Mouse (Mus musculus): ENCODE measurements around the gene Ppp3r1. TPM values are rescaled to one million over a fixed set of nuclear protein-coding genes. Genes with fewer than 3 reads are reported as not detected.

Gene Ppp3r1
- total RNA-seq (2021), result 100 to 1,000 TPM; 146 to 163 TPM
- long read RNA-seq, experiment 1, transcript Ppp3r1-201 (6 exons, 2,859 nt), result major isoform, 68 of 176 reads
- long read RNA-seq, experiment 1, partial matches to known transcripts, result 105 of 176 reads
- long read RNA-seq, experiment 1, other reads (novel, unspliced or antisense), result 3 of 176 reads
- long read RNA-seq, experiment 2, transcript Ppp3r1-201 (6 exons, 2,859 nt), result major isoform, 68 of 153 reads
- long read RNA-seq, experiment 2, partial matches to known transcripts, result 83 of 153 reads
- long read RNA-seq, experiment 2, other reads (novel, unspliced or antisense), result 2 of 153 reads

DNA sequence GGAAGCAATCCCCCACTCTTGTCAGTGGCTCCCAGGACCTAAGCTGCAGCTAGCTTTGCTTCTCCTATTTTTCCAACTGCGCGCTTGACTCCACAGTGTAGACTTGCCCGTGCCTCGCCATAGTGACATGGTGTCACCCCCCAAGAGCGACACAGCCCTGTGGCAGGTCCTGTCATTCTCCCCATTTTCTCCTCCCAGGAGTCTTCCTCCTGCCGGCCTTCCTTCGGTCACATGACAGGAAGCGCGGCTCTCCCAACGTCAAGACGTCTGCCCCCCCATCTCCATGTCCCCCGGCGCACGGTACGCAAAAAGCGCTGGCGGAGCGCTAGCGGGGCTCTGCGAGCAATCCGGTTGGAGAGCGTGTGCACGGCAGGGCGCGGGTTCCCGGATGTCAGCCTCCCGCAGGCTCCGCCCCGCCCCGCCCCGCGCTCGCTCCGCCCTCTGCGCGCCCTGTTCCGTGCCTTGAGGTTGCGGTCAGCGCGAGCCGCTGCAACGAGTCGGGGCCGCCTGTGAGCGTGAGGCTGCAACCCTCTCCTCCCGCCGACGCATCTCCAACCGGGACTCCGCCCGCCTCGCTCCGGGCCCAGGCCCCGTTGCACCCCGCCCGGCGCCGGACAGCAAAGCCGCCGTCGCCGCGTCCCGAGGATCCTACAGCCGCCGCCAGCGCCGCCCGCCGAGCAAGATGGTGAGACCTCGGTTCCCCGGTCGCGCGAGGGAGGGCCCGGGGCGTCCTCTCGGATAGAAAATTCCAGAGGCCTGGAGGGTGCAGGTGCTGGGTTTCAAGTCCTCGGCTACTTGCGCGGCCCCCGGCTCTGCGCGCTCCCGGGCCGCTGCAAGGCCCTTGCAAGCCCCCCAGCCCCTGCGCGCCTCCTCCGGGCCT, at the start of gene Ppp3r1:
Gene Ppp3r1, plus strand, starts transcription at position 406 of the 880 bp plus-strand sequence.
- intact Hi-C loops (cut with DNase I), result loop anchor here (10.0 kb wide), 1 partner anchor 74 kb away; no protein-coding TSS in a partner anchor
- peak; percentile 94 to 97 for DNase-seq

DNA sequence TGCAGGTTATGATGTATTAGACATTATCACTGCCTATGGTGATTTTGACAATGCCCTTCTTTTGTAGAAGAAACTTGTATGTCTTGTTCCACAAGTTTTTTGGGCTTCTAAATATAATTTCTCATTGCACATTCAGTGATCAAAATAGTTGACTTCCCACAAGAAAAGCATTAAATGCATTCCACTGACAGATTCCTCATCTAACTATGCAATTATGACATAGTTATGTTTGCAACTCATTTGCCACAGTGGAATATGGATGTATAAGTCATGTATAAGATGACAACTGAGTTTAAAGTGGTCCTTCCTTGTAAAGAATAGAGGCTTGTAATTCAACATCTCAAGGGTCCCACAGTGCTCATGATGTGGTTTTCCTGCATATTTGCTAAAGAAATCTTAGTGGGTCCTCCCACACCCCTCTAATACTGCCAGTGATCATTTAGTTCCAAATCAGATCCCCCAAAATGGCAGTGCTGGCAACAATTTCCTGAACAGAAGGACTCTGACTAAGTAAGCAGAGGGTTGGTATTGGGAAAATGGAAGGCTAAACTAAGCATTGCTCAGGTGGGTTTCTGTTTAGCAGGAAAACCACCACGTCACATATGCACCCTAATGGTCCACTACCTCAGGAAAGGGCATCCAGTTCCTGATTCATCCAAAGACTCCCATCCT, 46.5 kb upstream of the Ppp3r1 start:
- no peak for DNase-seq
- intact Hi-C loops (cut with DNase I), result no loop called here

DNA sequence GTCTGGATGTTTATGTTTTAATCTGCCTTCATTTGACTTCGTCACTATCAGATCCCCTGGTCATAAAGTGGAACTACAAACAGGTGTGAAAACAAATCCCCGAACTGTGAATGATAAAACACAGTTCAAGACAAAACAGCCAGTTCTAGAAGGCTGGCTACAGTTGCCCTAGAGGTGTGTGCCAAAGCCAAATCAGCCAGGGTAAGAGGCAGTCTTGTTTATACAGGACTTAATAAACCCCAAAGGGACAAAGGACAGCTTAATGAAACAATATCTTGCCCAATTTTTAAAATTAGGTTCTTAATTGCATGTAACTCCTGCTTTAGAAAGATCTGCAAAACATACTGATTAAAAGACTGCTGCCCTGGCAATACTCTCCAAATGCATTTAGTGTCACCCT, 32.6 kb upstream of the Ppp3r1 start:
- no peak for DNase-seq
- intact Hi-C loops (cut with DNase I), result no loop called here

GRCm38 (mm10) chr11:17135638-17136037, 23.4 kb upstream of the Ppp3r1 start:
- no peak for DNase-seq
- intact Hi-C loops (cut with DNase I), result no loop called here

- intact Hi-C loops (cut with DNase I), result no loop called here
- DNase-seq, result no peak
These were observed 20.6 kb upstream of the Ppp3r1 start for GRCm38 (mm10) chr11:17138306-17139033.

DNA sequence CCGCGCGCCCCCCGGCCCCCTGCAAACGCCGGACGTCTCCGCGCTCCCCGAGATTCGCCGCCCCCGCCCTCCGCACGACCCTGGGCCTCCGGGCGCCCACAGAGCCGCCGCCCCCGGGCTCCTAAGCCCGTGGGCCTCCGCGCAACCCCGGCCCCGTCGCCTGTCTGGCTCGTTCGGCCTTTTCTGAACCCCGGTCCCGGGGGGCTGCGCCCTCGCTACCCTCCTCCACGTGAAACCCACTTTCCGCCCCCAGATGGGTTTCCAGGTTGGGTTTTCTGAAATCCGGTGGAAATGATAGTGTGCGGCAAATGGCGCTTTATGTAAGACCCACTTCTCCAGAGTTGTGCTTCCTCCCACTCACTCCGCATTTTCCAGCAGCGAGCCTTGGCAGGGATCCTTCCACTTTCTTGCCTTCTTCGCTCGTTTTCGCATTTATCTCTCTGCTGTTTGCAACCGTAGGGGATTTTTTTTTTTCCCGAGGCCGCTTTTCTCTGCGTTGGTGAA, 727 bp downstream of the Ppp3r1 start:
- intact Hi-C loops (cut with DNase I), result loop anchor here (5.0 to 10.0 kb wide), 2 partner anchors 53 to 75 kb away; partner anchors contain the start of gene Pno1

GRCm38 (mm10) chr11:17160242-17160641, 1.2 kb downstream of the Ppp3r1 start:
- intact Hi-C loops (cut with DNase I), result loop anchor here (5.0 kb wide), 1 partner anchor 52 kb away; the partner anchor contains the start of gene Pno1
- DNase-seq, result no peak

More for the DNA sequence above, 727 bp downstream of the Ppp3r1 start:
- peak; percentile 8 to 54 for DNase-seq

DNA sequence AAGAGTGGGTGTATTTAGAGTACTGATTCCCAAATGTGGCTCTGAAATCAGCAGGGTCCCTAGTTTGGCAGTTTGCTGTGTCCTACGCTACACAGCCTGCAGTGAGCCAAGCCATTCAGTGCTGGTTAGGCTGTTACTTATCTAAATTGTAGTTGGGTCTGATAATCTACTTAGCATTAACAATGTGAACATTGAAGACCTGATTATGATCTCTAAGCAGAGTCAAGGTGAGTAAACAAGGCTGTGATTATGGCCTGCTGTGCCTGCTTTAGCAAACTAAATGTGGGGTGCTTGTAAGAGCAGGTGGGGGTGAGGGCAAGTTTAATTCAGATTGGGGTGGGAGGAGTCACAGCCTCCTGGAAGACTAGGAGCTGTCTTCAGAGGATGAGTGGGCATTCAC, 4.9 kb downstream of the Ppp3r1 start:
- DNase-seq, result no peak
- intact Hi-C loops (cut with DNase I), result loop anchor here (5.0 kb wide), 1 partner anchor 48 kb away; the partner anchor contains the start of gene Pno1

DNA sequence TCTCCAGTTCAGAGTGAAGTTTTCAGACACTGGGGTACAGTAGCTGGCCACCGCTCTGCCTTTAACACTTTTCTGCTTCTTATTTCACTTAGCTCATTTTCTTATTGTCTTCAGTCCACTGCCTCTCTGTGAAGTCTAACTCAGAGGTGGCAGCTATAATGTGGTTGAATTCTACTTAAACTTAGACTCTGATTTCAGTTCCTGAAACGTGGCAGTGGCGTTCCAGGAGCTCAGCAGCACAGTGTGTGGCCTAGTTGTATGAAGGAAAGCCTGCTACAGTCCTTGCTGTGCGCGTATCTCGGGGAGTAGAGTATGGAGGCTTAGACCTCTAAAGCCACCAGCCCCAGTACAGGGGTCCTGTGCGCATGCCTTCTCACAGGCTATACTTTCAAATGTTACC, 7.6 kb downstream of the Ppp3r1 start:
- DNase-seq, result no peak
- intact Hi-C loops (cut with DNase I), result no loop called here

DNA sequence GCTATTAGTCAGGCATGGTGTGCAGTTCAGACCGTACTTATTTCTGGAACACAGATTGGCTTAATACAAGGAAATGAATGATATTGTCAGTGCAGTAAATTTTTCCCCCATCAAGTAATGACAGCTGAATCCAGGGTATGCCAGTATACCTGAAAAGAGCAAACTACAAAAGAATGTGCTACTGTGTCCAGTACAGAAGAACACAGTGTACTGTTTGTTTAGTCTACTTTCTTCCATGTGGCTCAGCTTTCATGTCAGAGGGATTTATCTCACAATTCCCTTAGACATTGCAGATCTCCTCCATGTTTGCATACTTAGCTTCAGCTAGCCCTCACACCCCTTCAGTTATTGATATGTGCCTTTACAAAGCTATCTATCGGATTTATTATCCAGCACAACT, 10.2 kb downstream of the Ppp3r1 start:
- intact Hi-C loops (cut with DNase I), result no loop called here
- DNase-seq, result no peak

DNA sequence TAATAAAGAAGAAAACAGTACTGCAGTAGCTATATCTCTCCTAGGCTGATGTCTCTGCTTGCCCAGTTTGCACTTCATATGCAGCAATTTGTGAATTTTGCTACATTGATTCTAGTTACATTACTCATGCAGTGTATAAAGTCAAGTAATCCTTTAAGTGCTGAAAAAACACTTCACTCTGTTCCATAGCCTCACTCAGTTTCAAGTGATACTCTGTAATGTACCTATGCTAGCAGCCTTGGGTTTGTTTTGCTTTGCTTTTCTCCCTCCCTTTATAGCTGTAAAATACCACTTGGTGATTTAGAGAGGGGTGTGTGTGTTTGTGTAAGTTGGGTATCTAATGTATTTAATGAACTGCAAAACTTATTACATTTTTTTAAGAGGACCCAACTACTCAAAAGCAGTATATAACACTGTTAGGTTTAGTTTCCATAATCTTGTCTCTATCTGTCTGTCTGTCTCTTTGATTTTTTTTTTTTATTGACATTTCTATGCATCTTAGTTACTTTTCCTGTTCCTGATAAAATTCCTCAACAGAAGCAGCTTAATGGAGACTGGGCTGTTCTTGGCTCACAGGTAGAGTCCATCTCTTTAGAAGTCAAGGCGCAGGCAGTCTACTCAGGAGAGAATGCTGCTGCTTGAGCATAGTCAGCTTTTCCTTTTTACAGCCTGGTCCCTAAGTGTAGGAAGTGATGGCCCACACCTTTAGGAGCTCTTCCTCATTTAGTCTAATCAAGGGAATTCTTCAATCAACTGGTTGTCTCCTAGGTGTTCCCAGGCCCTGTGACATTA, 12.1 kb downstream of the Ppp3r1 start:
- intact Hi-C loops (cut with DNase I), result no loop called here

GRCm38 (mm10) chr11:17172300-17172699, 13.2 kb downstream of the Ppp3r1 start:
- intact Hi-C loops (cut with DNase I), result no loop called here
- DNase-seq, result no peak

More for the DNA sequence above, 12.1 kb downstream of the Ppp3r1 start:
- DNase-seq, result no peak

- intact Hi-C loops (cut with DNase I), result no loop called here
- DNase-seq, result no peak
These were observed 17.6 kb downstream of the Ppp3r1 start for GRCm38 (mm10) chr11:17176638-17177037.

DNA sequence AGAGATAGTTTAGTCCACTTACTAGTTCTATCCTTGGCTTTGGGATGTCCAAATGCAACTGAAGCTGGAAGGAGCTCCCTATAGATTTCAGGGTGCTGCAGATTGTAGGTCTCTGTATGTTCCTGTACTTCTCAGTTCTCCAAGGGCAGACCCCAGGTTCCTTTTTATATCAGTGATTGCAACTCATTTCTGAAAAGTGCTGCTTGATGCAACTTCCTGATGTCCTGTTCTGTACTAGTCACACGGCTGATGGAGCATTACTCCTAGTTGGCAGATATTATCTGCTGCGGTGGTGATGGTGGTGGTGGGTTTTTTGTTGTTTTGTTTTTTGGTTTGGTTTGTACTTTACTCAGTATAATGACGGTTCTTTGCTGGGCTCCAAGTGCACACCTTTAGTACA, 21.7 kb downstream of the Ppp3r1 start:
- DNase-seq, result no peak
- intact Hi-C loops (cut with DNase I), result no loop called here

- no peak for DNase-seq
- intact Hi-C loops (cut with DNase I), result no loop called here
These were observed 22.7 kb downstream of the Ppp3r1 start, which contains the start of gene Wdr92 for GRCm38 (mm10) chr11:17181807-17182206. TSS of gene Wdr92 (plus strand) at chr11:17182107.

DNA sequence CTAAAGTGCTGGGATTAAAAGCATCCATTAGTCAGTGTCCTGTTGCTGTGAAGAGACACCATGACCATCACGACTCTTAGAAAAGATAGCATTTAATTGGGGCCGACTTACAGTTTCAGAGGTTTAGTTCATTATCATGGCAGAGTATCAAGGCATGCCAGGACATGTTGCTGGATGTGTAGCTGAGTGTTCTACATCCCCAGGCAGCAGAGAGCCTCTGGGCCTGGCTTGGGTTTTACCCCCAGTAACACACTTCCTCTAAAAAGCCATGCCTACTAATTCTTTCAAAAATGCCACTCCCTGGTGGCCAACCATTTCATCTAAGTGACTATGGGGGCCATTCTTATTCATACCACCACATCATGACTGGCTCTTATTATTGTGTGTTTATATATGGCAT, 24.1 kb downstream of the Ppp3r1 start:
- intact Hi-C loops (cut with DNase I), result no loop called here
- DNase-seq, result no peak

GRCm38 (mm10) chr11:17187649-17188048, 28.6 kb downstream of the Ppp3r1 start:
- no peak for DNase-seq
- intact Hi-C loops (cut with DNase I), result no loop called here

GRCm38 (mm10) chr11:17188786-17189185, 29.7 kb downstream of the Ppp3r1 start:
- intact Hi-C loops (cut with DNase I), result no loop called here
- no peak for DNase-seq
